Mouse (Mus musculus) bone marrow macrophage, adult 2 months (primary cell): ENCODE measurements at regions not wholly inside any gene's neighbourhood (a gene's known extent, or its start where the extent isn't known, plus 50 kb on each side); places are given as distances from the start of the nearest gene placed in this dataset.

Experiments used
- CTCF ChIP-seq: IDR thresholded peaks from 2 replicates; pipeline ENCODE4 v1.5.1; 2012; ENCODE audit warnings: low read depth, mild to moderate bottlenecking, low read length, moderate library complexity
- POLR2A ChIP-seq: IDR thresholded peaks from 2 replicates; pipeline ENCODE4 v1.6.1; 2012; ENCODE audit warnings: mild to moderate bottlenecking, low read depth, low read length, borderline replicate concordance

DNA sequence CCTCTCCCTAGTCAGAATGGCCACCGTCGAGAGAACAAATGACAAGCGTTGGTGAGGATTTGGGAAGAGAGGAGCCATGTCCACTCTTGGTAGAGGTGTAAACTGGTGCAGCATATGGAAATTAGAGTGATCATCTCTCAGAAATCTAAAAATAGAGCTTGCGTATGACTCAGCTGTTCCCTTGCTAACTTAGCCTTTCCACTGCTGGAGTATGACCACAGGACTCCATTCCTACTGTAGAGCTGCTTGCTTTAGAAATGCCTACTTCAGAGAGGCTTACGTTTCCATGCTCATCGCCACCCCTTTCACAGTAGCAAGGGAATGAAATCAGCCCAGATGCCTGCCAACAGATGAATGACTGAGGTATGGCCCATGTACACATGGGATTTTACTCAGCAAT, 277.4 kb downstream of the Gpat3 start:
- TF ChIP-seq CTCF: no peak
- no peak for TF ChIP-seq POLR2A
